Mouse (Mus musculus) forebrain, embryonic 15.5 days (tissue): ENCODE measurements around the gene Spon1. TPM values are rescaled to one million over a fixed set of nuclear protein-coding genes. Genes with fewer than 3 reads are reported as not detected.

Source experiments
- ATAC-seq: fragments of 200-750 bp; cut with Nextera tagmentation; replicated peaks from 2 replicates; pipeline ENCODE4 v1.8.0; 2017; ENCODE audit warnings: mild to moderate bottlenecking, moderate TSS enrichment, moderate library complexity
- H3K27ac ChIP-seq: fragments of 300-500 bp; sonication (generic); replicated peaks from 2 replicates; pipeline ENCODE4 v1.5.1; 2015; ENCODE audit warnings: mild to moderate bottlenecking, inconsistent platforms
- H3K27me3 ChIP-seq: fragments of 300-500 bp; sonication (generic); 2 replicates; pipeline ENCODE4 v1.6.1; 2015; ENCODE audit warnings: inconsistent platforms
- H3K36me3 ChIP-seq: fragments of 300-500 bp; sonication (generic); 2 replicates; pipeline ENCODE4 v1.6.1; 2015; ENCODE audit warnings: mild to moderate bottlenecking, inconsistent platforms
- H3K4me1 ChIP-seq: fragments of 300-500 bp; sonication (generic); 2 replicates; pipeline ENCODE4 v1.6.1; 2015; ENCODE audit warnings: inconsistent platforms
- H3K4me2 ChIP-seq: fragments of 300-500 bp; sonication (generic); replicated peaks from 2 replicates; pipeline ENCODE4 v1.6.1; 2015; ENCODE audit warnings: mild to moderate bottlenecking, inconsistent platforms
- H3K4me3 ChIP-seq: fragments of 300-500 bp; sonication (generic); 2 replicates; pipeline ENCODE4 v1.5.1; 2015; ENCODE audit warnings: mild to moderate bottlenecking, inconsistent platforms
- H3K9ac ChIP-seq: fragments of 300-500 bp; sonication (generic); replicated peaks from 2 replicates; pipeline ENCODE4 v1.6.1; 2015; ENCODE audit warnings: mild to moderate bottlenecking, inconsistent platforms
- H3K9me3 ChIP-seq: fragments of 300-500 bp; sonication (generic); 2 replicates; pipeline ENCODE4 v1.6.1; 2016; ENCODE audit warnings: inconsistent platforms
- WGBS: fragments of 180-500 bp; shearing (Covaris S2); methylation state at CpG from one replicate; pipeline ENCODE4 v1.1.7; 2015; ENCODE audit warnings: mixed read lengths; 5-methylcytosine and 5-hydroxymethylcytosine counted together
- polyA plus RNA-seq: library from polyadenylated mRNA; unstranded; fragments of >200 nt; fragmentation: Nextera tagmentation; extraction: Ambion mirVana; gene quantifications from 2 replicates; pipeline ENCODE4 v1.2.1, GENCODE M21; 2015

The Spon1 gene
- polyA plus RNA-seq, 1 experiment from 2014 or later = 16.3 TPM

DNA sequence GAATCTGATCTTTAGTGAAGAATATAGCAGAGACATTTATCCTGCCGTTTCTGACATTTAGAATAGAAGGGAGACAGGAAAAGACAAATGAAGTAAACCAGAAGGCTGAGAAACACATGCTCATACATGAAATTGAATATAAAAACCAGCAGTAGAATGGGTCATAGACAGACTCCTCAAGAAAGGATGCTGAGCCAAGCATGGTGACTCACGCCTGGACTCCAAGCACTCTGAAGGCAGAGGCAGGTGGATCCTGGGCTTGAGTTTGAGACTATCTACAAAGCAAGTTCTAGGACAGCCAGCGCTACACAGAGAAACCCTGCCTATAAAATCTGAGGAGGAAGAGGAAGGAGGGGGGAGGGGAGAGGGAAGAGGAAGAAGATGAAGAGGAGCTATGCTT is 324.4 kb downstream of the Spon1 start:
- Histone ChIP-seq H3K4me2 (no peak overlapping the region), H3K4me1 (peaks cover 6% of the 10 kb centered on the region; the same call in 1 of the 2 replicates), H3K9me3 (no peaks in the 10 kb centered on the region), H3K9ac (no peak overlapping the region), H3K36me3 (no peaks in the 10 kb centered on the region), H3K27me3 (no peaks in the 10 kb centered on the region), H3K4me3 (no peak overlapping the region), H3K27ac (no peak overlapping the region)
- ATAC-seq = no peak
- 87% methylated on average over 3 of the region's 3 CpGs for WGBS

DNA sequence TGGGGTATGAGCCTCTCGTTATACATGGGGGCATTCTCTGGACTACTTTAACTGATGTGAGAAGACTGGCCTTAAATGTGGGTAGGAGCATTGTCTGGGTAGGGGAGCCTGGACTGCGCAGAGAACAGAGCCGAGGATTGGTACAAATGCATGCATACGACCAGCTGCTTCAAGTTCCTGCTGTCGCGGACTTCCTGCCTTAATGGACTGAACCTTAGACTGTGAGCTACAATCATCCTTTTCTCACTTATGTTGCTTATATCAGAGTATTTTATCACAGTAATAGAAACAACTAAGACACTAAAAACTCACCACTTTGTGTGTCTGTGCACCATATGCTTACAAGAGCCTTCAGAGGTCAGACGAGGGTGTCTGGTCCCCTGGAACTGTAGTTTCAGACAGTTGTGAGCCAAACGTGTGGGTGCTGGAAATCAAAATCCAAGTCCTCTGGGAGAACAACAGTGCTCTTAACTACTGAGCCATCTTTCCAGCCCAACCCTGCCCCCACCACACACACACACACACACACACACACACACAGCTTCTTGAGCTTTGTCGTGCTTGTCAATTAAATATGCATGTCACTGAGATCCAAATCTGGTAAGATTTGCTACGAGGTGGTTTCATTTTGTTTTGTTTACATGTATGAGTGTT is 325.2 kb downstream of the Spon1 start:
- ATAC-seq = no peak
- H3K9me3 ChIP-seq = no peaks in the 10 kb centered on the region
- no peaks in the 10 kb centered on the region for H3K27me3 ChIP-seq
- no peaks in the 10 kb centered on the region for H3K36me3 ChIP-seq
- H3K4me2 ChIP-seq = no peak overlapping the region
- no peak overlapping the region for H3K4me3 ChIP-seq
- H3K27ac ChIP-seq = no peak overlapping the region
- 70% methylated on average over 10 of the region's 10 CpGs for WGBS
- H3K4me1 ChIP-seq = peaks cover 6% of the 10 kb centered on the region; the same call in 1 of the 2 replicates
- no peak overlapping the region for H3K9ac ChIP-seq
